ENCODE assay signal across 11 mouse cellular contexts in the genomic region with DNA sequence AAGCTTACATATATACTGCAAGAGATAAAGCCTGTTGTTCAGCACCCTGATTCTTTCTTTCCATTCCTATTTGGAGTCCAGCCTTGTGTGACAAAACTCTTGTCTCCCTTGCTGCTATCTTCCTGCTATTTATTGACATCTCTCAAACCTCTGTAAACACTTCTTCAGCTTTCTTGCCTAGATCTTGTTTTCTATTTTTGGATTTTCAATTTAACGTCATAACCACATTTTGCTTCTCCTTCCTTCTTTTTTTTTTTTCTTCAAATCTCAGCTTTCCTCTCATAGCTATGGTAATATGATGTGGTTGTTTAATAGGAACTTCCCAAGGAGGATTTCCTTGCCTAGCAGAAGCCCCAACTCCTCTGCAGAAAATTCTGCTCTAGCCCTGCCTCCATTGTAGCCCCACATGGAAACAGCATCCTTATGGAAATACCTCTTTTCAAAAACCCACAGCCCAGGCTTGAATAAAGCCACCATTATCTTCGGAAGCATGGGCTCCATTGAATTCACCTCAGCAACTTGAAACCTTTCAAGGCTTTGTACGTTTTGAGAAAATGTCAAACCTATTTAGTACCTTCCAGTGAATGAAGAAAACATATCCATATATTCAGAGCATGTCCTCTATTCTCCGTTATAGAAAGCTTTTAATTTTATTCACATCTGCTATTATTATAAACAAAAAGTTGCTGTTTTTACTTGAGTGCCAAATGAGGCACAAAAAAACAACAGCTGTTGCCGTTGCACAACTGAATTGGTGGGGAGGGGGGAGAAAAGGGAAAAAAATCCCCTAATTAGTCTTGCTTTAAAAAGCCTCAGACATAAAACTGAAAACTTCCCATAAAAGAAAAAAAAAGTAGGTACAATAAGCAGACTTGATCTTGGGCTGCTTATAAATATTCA.
DNase-seq lines count a peak whose midpoint lies in the region; ATAC-seq and TF ChIP-seq lines count a peak whose summit lies in the region.
"Had no signal": no experiment of that assay in that cellular context is flagged by ENCODE, and none has a peak within 500 bp of the region (broad histone marks: within the 10 kb centered on the region; RNA-seq: fewer than 3 reads in every experiment).

No protein-coding gene starts in this region.

- H3K4me3 ChIP-seq in lung, embryonic 15.5 days = no peak overlapping the region
- no peak overlapping the region for H3K4me3 ChIP-seq in embryonic facial prominence, embryonic 15.5 days (replicated peaks)
- H3K4me3 ChIP-seq in hindbrain, embryonic 15.5 days = no peak overlapping the region
- no peak overlapping the region for H3K4me3 ChIP-seq in neural tube, embryonic 13.5 days
- H3K4me3 ChIP-seq in intestine, embryonic 15.5 days (replicated peaks) = no peak overlapping the region
- no peak overlapping the region for H3K4me3 ChIP-seq in cerebellum, adult 2 months (replicated peaks; ENCODE audit: insufficient read depth, low read depth, low read length)
- H3K4me3 ChIP-seq: heart, adult 2 months had no signal

- no peak overlapping the region for H3K9ac ChIP-seq in lung, embryonic 15.5 days
- H3K9ac ChIP-seq in embryonic facial prominence, embryonic 15.5 days = no peak overlapping the region
- no peak overlapping the region for H3K9ac ChIP-seq in hindbrain, embryonic 15.5 days
- H3K9ac ChIP-seq in neural tube, embryonic 13.5 days = no peak overlapping the region
- H3K9ac ChIP-seq in intestine, embryonic 15.5 days = no peak overlapping the region

- no peaks in the 10 kb centered on the region for H3K36me3 ChIP-seq in lung, embryonic 15.5 days
- no peaks in the 10 kb centered on the region for H3K36me3 ChIP-seq in embryonic facial prominence, embryonic 15.5 days
- no peaks in the 10 kb centered on the region for H3K36me3 ChIP-seq in hindbrain, embryonic 15.5 days
- no peaks in the 10 kb centered on the region for H3K36me3 ChIP-seq in neural tube, embryonic 13.5 days
- no peaks in the 10 kb centered on the region for H3K36me3 ChIP-seq in intestine, embryonic 15.5 days

- intact Hi-C loops in left cerebral cortex, postnatal 4 days (cut with DNase I) = no loop called here

- H3K27ac ChIP-seq in lung, embryonic 15.5 days = peak overlapping the region; percentile 63
- H3K27ac ChIP-seq in embryonic facial prominence, embryonic 15.5 days (replicated peaks) = peak overlapping the region; percentile 13; the same call in 1 of the 2 replicates
- H3K27ac ChIP-seq in hindbrain, embryonic 15.5 days (replicated peaks) = peak overlapping the region; percentile 49
- H3K27ac ChIP-seq in neural tube, embryonic 13.5 days (replicated peaks) = peak overlapping the region; percentile 80
- no peak overlapping the region for H3K27ac ChIP-seq in intestine, embryonic 15.5 days
- H3K27ac ChIP-seq in cerebellum, adult 2 months (ENCODE audit: insufficient read depth, low read length) = no peak overlapping the region
- H3K27ac ChIP-seq: heart, adult 2 months had no signal

- H3K4me1 ChIP-seq in lung, embryonic 15.5 days = peaks cover 20% of the 10 kb centered on the region
- peaks cover 16% of the 10 kb centered on the region for H3K4me1 ChIP-seq in embryonic facial prominence, embryonic 15.5 days
- peaks cover 31% of the 10 kb centered on the region for H3K4me1 ChIP-seq in hindbrain, embryonic 15.5 days (replicated peaks)
- H3K4me1 ChIP-seq in neural tube, embryonic 13.5 days (replicated peaks) = peaks cover 45% of the 10 kb centered on the region
- 0 out of 2 replicates have a peak, but pooled peaks cover 3% of the 10 kb centered on the region for H3K4me1 ChIP-seq in intestine, embryonic 15.5 days (replicated peaks)
- peaks cover 2% of the 10 kb centered on the region; the same call in 1 of the 2 replicates for H3K4me1 ChIP-seq in cerebellum, adult 2 months (ENCODE audit: control insufficient read depth, insufficient read depth, low read length)

- no peaks in the 10 kb centered on the region for H3K27me3 ChIP-seq in lung, embryonic 15.5 days
- H3K27me3 ChIP-seq in embryonic facial prominence, embryonic 15.5 days = peaks cover 3% of the 10 kb centered on the region; the same call in 1 of the 2 replicates
- H3K27me3 ChIP-seq in hindbrain, embryonic 15.5 days = no peaks in the 10 kb centered on the region
- no peaks in the 10 kb centered on the region for H3K27me3 ChIP-seq in neural tube, embryonic 13.5 days
- H3K27me3 ChIP-seq in intestine, embryonic 15.5 days (replicated peaks) = no peaks in the 10 kb centered on the region
- no peaks in the 10 kb centered on the region for H3K27me3 ChIP-seq in cerebellum, adult 2 months (ENCODE audit: control insufficient read depth, insufficient read depth, low read length)

- no peaks in the 10 kb centered on the region for H3K9me3 ChIP-seq in lung, embryonic 15.5 days
- no peaks in the 10 kb centered on the region for H3K9me3 ChIP-seq in embryonic facial prominence, embryonic 15.5 days (replicated peaks)
- H3K9me3 ChIP-seq in hindbrain, embryonic 15.5 days = no peaks in the 10 kb centered on the region
- H3K9me3 ChIP-seq in neural tube, embryonic 13.5 days = no peaks in the 10 kb centered on the region
- no peaks in the 10 kb centered on the region for H3K9me3 ChIP-seq in intestine, embryonic 15.5 days

- H3K4me2 ChIP-seq in lung, embryonic 15.5 days = no peak overlapping the region
- no peak overlapping the region for H3K4me2 ChIP-seq in embryonic facial prominence, embryonic 15.5 days (replicated peaks)
- H3K4me2 ChIP-seq in hindbrain, embryonic 15.5 days = no peak overlapping the region
- H3K4me2 ChIP-seq in neural tube, embryonic 13.5 days = no peak overlapping the region
- no peak overlapping the region for H3K4me2 ChIP-seq in intestine, embryonic 15.5 days (replicated peaks)
- H3K4me2 ChIP-seq: liver, embryonic 11.5 days had no signal

- ATAC-seq in lung, embryonic 15.5 days (ENCODE audit: borderline replicate concordance, extremely low read depth, low FRiP score, low TSS enrichment) = no peak
- ATAC-seq in embryonic facial prominence, embryonic 15.5 days (ENCODE audit: insufficient number of reproducible peaks, low FRiP score, low TSS enrichment, low read depth) = peak; percentile 9; the same call in 1 of the 2 replicates
- ATAC-seq in hindbrain, embryonic 15.5 days (ENCODE audit: low FRiP score, low read depth) = peak; percentile 23; the same call in 1 of the 2 replicates
- ATAC-seq in neural tube, embryonic 13.5 days (ENCODE audit: low read depth) = peak; percentile 20; the same call in 1 of the 2 replicates
- no peak for ATAC-seq in intestine, embryonic 15.5 days

- 36% methylated on average over 5 of the region's 5 CpGs for WGBS in lung, embryonic 15.5 days
- WGBS in embryonic facial prominence, embryonic 15.5 days = 21% methylated on average over 5 of the region's 5 CpGs
- 17% methylated on average over 5 of the region's 5 CpGs for WGBS in hindbrain, embryonic 15.5 days
- WGBS in neural tube, embryonic 13.5 days = 23% methylated on average over 5 of the region's 5 CpGs
- WGBS in intestine, embryonic 15.5 days = 64% methylated on average over 5 of the region's 5 CpGs
- 77% methylated on average over 5 of the region's 5 CpGs for WGBS in cerebellum, adult 2 months

- no peak for TF ChIP-seq CTCF in cerebellum, adult 2 months (IDR thresholded peaks at IDR 0.05; ENCODE audit: borderline replicate concordance, insufficient read depth, low read depth, low read length)

- TF ChIP-seq POLR2A in cerebellum, adult 2 months (IDR thresholded peaks at IDR 0.05; ENCODE audit: borderline replicate concordance, insufficient read depth, low read length) = no peak

- no peak for DNase-seq in lung, postnatal 14 days
- DNase-seq in cerebellum, adult 2 months = no peak
- no peak for DNase-seq in left cerebral cortex, postnatal 4 days
- DNase-seq: adrenal gland, postnatal 25 days; heart, adult 2 months had no signal

Comparison
In these comparisons a context has a peak if more than half of its experiments do, and no peak if none do; other contexts are left out.
1. ATAC-seq: peak in embryonic facial prominence, embryonic 15.5 days (single experiment), hindbrain, embryonic 15.5 days (single experiment) and neural tube, embryonic 13.5 days (single experiment); none in lung, embryonic 15.5 days (single experiment) and intestine, embryonic 15.5 days (single experiment).
2. H3K27ac ChIP-seq: peak in lung, embryonic 15.5 days (single experiment), embryonic facial prominence, embryonic 15.5 days (single experiment), hindbrain, embryonic 15.5 days (single experiment) and neural tube, embryonic 13.5 days (single experiment); none in intestine, embryonic 15.5 days (single experiment) and cerebellum, adult 2 months (single experiment).